Mouse (Mus musculus) layer of hippocampus, adult 18-20 months (tissue): ENCODE results near the gene Inip. TPM values are rescaled to one million over a fixed set of nuclear protein-coding genes. Genes with fewer than 3 reads are reported as not detected.

ENCODE experiments used
- DNase-seq, 2 experiments: peaks; one replicate each; pipeline ENCODE4 v3.0.0; 2022; ENCODE audit warnings: low spot score in 2 of 2
- long read RNA-seq: library from polyadenylated mRNA; stranded (forward); transcript quantifications from one replicate; pipeline ENCODE4 v2.0.0, GENCODE M21; 2021
- total RNA-seq, 2 experiments: library from RNA; stranded (reverse); gene quantifications; 2 replicates each; pipeline ENCODE4 v1.2.3; 2021

Gene Inip
- 10 to 100 TPM; 25.0 TPM for total RNA-seq
- long read RNA-seq, transcript Inip-202 (4 exons, 1,438 nt): minor isoform, 6 of 69 reads
- long read RNA-seq, transcript Inip-201 (5 exons, 3,237 nt): major isoform, 34 of 69 reads
- long read RNA-seq, transcript Inip-203 (3 exons, 1,654 nt): minor isoform, 25 of 69 reads
- long read RNA-seq, partial matches to known transcripts: 0 of 69 reads
- long read RNA-seq, other reads (novel, unspliced or antisense): 4 of 69 reads

- DNase-seq: no peak
These were observed at the start of gene Inip for GRCm38 (mm10) chr4:59801489-59801888. Gene Inip (minus strand): TSS chr4:59801589.

GRCm38 (mm10) chr4:59850181-59850580, 48.8 kb upstream of the Inip start:
- DNase-seq: peak; percentile 56 to 81

- no peak for DNase-seq
These were observed 46.1 kb upstream of the Inip start for GRCm38 (mm10) chr4:59847447-59847846.

- no peak for DNase-seq
These were observed 43.9 kb upstream of the Inip start for GRCm38 (mm10) chr4:59845245-59845637.

- DNase-seq: no peak
These were observed 43.3 kb upstream of the Inip start for GRCm38 (mm10) chr4:59844460-59845244.

- no peak for DNase-seq
These were observed 36.3 kb upstream of the Inip start for GRCm38 (mm10) chr4:59837659-59838058.

- no peak for DNase-seq
These were observed 31.4 kb upstream of the Inip start for GRCm38 (mm10) chr4:59832810-59833209.

- no peak for DNase-seq
These were observed 29.6 kb upstream of the Inip start for GRCm38 (mm10) chr4:59831038-59831437.

GRCm38 (mm10) chr4:59829072-59829471, 27.7 kb upstream of the Inip start:
- no peak for DNase-seq

- no peak for DNase-seq
These were observed 25.0 kb upstream of the Inip start for GRCm38 (mm10) chr4:59826381-59826780.

- peak; percentile 53 to 86 for DNase-seq
These were observed 24.2 kb upstream of the Inip start for GRCm38 (mm10) chr4:59825634-59826033.

- DNase-seq: no peak
These were observed 23.5 kb upstream of the Inip start for GRCm38 (mm10) chr4:59824860-59825259.

GRCm38 (mm10) chr4:59823470-59823869, 22.1 kb upstream of the Inip start:
- DNase-seq: peak; percentile 68 to 77

- DNase-seq: no peak
These were observed 20.7 kb upstream of the Inip start for GRCm38 (mm10) chr4:59822119-59822518.

GRCm38 (mm10) chr4:59821516-59821915, 20.1 kb upstream of the Inip start:
- no peak for DNase-seq

GRCm38 (mm10) chr4:59819477-59820022, 18.2 kb upstream of the Inip start:
- no peak for DNase-seq

GRCm38 (mm10) chr4:59819054-59819472, 17.7 kb upstream of the Inip start:
- DNase-seq: no peak

- no peak for DNase-seq
These were observed 17.1 kb upstream of the Inip start for GRCm38 (mm10) chr4:59818498-59818897.

GRCm38 (mm10) chr4:59817790-59818189, 16.4 kb upstream of the Inip start:
- no peak for DNase-seq

- no peak for DNase-seq
These were observed 15.1 kb upstream of the Inip start for GRCm38 (mm10) chr4:59816477-59816876.

- no peak for DNase-seq
These were observed 14.6 kb upstream of the Inip start for GRCm38 (mm10) chr4:59816016-59816415.

GRCm38 (mm10) chr4:59815121-59815810, 13.9 kb upstream of the Inip start:
- DNase-seq: no peak
